Mouse (Mus musculus) adipocyte (in vitro differentiated cells): ENCODE measurements around the gene Pck2.

Experiments
- DNase-seq: peaks from one replicate; pipeline ENCODE4 v3.0.0-alpha.2; 2016; ENCODE audit warnings: low spot score

The Pck2 gene

DNA sequence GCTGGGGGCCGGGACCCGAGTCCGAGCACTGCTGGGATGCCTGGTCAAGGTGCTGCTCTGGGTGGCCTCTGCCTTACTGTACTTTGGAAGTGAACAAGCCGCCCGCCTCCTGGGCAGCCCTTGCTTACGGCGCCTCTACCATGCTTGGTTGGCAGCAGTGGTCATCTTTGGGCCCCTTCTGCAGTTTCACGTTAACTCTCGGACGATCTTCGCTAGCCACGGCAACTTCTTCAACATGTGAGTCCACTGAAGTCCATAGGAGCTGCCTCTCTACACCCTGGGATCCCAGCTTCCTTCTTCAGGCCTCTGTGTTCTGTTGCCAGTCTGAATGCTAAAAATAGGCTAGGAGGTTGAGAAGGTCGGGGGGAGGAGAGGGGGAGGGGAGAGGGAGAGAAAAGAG lies 35.6 kb downstream of the Pck2 start:
- no peak for DNase-seq

DNA sequence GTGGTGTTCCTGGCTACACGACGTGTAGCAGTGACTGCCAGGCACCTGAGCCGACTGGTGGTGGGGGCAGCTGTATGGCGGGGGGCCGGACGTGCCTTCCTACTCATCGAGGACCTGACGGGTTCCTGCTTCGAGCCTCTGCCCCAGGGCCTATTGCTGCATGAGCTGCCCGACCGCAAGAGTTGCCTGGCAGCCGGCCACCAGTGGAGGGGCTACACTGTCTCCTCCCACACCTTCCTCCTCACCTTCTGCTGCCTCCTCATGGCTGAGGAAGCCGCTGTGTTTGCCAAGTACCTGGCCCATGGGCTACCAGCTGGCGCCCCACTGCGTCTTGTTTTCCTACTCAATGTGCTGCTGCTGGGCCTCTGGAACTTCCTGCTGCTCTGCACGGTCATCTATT lies 36.3 kb downstream of the Pck2 start:
- no peak for DNase-seq

DNA sequence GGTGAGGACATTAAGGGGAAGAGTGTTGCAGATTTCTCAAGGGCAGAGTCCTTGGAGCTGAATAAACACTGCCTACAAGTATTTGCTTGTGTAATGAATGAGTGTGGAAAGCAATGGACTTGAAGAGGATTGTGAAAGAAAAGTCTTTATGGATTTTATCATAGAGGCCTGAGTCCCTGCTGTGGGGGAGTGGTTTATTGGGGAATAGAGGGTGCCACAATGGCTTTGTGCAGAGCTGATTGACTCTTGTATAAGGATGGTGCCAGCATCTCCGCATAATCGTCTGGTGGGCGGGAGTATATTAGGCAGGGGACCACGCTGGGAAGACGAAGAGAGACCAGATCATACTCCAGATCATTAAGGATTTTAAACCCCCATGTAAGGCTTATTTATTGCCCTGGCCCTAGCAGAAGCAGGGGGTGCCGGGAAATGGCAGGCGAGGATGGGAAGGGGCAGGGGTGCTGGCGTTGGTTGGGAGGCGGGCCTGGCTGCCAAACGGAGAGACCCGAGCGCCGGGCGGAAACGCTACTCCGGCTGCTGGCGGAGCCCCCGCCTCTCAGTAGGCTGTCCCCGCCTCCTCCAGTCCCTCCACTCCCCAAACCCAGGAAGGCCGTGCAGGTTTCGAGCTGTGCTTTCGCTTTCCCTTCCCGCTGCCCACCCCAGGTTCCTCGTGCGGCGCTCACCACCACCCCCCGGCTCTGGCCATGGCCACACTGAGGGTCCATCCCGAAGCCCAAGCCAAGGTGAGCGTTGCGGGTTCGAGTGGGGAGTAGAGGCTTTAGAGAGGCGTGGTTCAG lies 38.0 kb downstream of the Pck2 start, which contains the start of gene Psme1:
Gene Psme1 (plus strand): TSS at position 253 of the 797 bp plus-strand sequence.
- DNase-seq = peak; percentile 65

DNA sequence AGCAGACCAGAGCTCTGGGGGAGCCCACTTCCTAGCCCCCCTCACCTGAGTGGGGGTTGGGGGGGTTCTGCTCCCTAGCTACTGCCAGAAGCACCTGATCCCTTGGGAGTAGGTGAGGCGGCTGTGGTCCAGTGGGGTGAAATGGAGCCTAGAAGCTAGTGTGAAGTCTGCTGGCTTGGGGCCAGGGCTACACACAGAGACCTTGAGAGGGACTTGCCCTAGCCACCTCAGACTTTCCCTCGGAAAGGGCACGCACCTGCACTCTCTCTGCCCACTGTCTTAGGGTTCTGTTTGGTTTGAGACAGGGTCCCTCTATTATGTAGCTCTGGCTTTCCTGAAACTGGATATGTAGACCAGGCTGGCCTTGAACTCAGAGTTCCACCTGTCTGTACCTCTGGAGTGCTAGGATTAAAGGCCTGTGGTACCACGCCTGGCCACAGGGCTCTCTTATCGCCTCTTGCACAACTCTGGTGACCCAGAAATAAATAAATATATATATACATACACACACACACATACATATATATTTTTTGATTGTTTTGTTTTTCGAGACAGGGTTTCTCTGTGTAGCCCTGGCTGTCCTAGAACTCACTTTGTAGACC lies 38.7 kb downstream of the Pck2 start:
- peak; percentile 49 for DNase-seq

DNA sequence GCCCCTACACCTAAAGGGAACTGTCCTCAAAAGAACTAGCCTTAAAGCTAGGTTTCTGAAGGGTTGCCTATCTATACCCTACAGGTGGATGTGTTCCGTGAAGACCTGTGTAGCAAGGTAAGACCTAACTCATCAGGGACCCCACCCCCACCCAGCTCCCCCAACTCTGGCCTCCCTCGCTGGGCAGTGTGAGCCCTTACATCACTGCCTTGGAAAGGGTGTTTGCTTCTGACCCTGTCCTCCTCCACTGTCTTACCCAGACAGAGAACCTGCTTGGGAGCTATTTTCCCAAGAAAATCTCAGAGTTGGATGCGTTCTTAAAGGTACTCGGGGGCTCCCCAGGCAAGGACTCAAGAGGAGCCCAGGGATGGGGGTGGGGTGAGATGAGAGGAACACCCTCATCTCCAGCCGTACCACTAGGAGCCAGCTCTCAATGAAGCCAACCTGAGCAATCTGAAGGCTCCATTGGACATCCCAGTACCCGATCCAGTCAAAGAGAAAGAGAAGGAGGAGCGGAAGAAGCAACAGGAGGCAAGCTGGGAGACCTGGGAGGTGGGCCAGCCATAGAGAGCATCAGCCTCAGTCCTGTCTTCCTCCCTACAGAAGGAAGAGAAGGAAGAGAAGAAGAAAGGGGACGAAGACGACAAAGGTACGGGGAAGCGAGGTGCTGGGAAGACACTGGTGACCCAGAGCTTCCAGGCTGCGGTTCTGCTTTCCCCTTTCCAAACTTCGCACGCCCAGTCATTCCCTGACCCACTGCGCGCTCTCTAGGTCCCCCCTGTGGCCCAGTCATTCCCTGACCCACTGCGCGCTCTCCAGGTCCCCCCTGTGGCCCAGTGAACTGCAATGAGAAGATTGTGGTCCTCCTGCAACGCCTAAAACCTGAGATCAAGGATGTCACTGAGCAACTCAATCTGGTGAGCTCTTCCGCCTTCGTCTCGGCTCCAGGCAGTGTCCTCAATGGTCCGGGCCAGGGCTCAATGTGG lies 39.7 kb downstream of the Pck2 start:
- DNase-seq = no peak

DNA sequence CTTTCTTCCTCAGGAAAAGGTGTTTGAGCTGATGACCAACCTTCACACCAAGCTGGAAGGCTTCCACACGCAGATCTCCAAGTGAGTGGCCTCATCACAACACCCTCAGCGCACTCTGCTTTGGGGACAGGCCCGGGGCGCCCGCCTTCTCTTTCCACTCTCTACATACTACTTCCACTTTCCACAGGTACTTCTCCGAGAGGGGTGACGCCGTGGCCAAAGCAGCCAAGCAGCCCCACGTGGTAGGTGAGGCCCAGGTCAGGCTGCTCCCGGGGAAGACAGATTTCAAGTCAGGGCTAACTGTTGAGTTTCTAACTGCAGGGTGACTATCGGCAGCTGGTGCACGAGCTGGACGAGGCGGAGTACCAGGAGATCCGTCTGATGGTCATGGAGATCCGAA lies 40.7 kb downstream of the Pck2 start:
- no peak for DNase-seq

DNA sequence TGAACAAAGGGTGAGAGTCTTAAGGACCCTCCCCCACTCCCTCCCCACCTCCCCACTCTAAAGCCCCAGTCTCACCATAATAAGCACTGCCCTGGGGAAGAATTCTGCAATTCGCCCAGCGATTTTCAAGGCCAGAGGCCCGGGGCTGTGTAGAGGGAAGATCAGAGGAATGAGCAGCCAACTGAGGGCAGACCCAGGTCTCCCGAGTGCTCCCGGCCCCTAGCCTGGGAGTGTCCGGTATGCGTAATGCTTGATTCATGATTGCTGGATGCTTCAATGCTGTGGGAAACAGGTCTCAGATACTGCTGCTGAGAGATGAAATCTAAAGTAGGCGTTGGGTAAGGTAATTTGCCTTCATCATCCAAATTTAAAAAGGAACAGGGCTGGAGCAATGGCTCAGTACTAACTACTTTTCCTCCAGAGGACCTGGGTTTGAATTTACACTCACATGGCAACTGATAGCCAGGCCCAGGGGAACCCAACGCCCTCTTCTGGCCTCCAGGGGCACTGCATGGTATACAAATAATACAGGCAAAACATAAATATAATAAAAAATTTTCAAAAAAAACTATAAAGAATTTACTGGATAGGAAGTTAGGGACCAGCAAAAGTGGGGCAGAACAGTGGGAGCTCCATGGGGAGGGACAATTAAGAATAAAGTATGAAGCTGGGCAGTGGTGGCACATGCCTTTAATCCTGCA lies 42.1 kb downstream of the Pck2 start:
- no peak for DNase-seq

DNA sequence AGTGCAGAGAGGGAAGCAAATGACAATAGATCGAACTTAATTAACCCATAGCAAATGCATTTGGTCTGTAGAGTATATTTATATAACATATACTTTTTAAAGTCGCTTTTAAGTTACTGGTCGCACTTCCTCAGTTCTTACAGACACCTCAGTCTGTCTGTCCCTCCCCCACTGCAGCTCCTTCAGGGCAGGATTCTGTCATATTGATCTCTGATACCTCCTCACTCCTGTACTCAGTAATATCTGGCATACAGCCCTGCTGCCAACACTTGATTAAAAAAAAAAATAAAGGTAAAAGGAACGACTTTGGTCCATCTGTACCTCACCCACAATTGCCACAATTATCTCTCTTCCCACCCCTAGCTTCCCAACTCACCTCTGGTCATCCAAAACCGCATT lies 44.2 kb downstream of the Pck2 start:
- DNase-seq = no peak

DNA sequence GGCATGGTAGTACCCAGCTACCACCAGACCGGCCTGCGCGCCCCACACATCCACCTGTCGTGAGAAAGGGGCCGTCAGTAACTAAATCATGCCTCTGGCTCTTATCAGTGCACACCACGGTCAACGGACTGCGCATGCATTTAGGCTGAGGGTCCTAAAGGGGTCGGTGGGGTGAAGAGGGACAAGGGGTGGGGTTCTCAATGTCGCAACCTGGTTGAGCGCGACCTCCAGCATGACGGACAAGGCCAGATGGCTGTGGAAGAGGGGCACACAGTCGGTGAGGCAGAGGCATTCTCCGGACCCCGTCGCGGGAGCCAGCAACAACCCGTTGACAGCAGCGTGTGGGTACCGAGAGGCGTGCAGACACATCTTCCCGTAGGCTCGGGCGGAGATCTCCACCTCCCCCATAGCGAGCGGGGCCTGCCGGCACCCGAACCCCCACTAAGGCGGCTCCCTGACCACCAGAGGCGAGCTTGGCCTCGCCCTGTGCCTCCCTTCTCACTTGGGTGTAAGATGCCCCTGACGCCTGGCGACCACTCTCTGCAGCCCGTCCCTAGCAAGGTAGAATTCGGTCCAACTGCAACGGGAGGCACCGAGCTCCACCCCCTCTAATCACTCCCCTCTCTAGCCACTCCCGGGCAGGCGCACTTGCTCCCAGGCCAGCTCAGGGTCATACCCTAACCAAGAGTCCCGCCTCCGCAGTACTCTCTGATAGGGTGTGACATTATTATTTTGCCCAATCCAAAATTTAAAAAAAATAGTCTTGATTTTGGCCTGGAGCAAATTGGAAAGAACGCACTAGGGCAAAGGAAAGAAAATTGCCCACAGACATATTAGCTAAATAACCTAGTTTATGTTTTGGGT lies 44.9 kb downstream of the Pck2 start, which contains the start of gene Emc9:
Gene Emc9 (minus strand): TSS at position 601 of the 864 bp plus-strand sequence.
- peak; percentile 90 for DNase-seq

DNA sequence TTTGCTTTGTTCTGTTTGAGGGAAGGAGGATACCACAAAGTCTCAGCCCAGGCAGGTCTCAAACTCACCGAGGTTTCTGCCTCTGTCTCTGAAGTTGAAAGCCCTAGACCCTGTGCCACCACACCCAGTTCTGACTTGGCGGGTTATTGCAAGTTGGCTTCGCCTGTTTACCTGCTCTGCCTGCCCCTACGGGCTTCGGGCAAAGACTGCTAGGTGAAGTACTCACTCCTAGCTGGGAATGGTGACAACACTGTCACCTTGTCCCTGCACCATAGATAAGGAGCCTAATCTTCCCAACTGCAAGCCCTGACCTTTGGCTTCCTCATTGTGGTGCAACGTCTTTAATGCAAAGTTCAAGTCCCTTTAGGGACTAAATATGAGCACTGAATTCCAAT lies 45.5 kb downstream of the Pck2 start:
- DNase-seq = no peak

DNA sequence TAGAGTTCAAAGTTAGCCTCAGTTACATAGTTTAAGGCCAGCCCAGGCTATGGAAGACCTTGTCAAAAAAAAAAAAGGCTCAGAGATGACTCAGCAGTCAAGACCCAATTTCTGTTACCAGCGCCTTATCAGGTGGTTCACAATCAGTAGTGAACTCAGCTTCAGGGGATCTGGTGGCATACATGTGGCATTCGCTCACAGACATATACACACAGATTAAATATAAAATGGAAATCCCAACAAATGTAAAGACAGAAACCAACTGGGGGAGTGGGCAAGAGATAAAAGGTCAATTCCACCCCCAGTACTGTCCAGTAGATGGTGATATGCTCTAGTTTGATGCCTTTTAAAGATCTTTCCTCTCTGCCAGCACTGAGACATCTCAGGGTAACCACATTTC lies 46.1 kb downstream of the Pck2 start:
- no peak for DNase-seq

DNA sequence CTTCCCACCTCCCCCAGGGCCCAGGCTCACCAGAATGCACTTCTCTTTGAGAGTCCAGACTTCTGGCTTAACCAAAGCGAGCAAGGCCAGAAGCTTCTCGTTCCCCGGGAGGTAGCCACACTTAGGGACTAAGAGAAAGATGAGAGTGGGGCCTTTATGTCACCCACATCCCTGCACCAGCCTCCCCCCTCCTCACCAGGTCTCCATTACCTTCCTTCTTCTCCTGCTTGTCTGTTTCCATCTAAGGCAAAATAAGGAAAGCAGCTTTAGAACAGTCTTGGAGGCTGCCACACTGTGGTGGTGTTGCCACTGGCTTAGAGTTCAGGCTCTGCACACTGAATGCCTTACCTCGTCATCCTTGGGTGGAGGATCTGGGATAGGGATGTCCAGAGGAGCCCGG lies 49.2 kb downstream of the Pck2 start:
- no peak for DNase-seq

DNA sequence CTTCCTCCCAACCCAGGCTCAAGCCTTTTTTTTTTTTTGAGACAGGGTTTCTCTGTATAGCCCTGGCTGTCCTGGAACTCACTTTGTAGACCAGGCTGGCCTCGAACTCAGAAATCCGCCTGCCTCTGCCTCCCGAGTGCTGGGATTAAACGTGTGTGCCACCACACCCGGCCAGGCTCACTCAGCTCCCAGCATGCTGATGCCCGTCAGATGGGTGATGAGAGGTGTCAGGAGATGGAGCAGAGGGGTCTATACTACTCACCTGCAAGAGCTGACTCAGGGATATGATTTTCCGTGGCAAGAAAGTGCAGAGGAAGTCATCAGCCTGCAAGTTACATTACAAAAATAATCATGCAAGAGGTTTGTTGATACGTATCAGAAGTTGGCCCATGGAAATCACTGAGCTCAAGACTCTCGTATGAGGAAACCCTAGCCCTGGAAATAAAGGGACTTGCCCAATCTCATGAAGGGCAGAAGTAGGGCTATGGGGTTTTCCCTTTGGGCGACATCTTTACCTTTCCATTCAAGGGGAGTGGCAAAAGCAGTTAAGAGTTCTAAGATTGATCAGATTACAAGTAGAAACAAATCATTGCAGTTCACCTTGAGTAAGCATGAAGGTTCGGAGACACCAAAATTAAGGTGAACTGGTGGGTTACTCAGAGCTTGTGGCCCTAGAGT lies 49.8 kb downstream of the Pck2 start:
- DNase-seq = peak; percentile 33

DNA sequence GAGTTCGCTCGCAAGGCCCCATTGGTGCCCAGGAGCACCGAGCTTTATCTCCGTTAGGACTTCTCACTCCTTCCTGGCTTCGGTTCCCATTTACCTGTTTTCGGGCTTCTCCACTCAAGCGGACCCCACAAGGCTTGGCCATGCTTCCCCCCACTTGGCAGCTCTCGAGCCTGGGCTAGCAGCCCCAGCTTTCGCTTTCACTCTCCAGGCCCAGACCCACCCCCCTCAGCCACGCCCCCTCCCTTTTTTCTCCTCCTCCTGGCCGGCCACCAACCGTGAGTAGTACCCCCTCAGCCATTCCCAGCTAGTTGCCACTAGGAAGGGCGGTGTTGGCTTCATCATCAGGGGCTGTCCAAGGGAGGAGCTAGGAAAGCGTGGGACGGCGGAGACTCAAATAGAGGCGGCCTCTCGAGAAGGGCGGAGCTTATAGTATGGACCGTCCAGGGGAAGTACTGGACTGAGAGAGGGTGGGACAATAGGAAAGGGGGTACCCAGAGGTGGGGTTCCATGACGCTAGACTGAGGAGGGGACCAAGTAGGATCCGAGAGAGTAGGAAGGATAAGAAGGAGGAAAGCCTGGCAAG lies 50.8 kb downstream of the Pck2 start, which contains the start of gene Psme2:
Gene Psme2 (minus strand): TSS at position 366 of the 583 bp plus-strand sequence.
- DNase-seq = peak; percentile 97

DNA sequence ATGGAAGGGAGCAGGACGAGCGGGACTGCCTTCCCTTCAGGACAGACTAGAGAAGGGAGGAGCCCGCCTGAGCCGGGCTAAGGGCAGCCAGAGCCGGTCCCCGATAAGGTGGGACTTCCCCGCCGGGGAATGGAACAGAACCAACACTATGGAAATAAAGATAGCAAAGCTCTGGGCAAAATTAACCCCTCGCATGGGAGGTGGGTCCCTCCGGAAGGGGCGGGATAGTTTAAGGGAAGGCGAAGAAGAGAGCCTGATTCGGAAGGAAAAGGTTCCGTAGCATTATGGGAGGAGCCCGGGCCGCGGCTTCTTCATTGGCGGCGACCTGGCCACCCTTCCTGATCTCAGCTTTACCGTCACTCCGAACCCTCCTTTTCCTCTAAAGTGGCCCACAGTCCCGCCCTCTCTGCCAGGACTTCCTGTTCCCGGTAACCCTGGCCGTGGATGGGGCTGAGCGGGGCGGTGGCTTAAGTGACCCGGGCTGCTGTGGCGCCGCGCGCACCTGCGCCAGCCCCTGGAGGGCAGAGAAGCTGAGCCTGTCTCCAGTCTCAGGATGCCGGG lies 51.3 kb downstream of the Pck2 start, which contains the start of gene Rnf31:
Gene Rnf31 (plus strand): TSS at position 378 of the 561 bp plus-strand sequence.
- peak; percentile 93 for DNase-seq

DNA sequence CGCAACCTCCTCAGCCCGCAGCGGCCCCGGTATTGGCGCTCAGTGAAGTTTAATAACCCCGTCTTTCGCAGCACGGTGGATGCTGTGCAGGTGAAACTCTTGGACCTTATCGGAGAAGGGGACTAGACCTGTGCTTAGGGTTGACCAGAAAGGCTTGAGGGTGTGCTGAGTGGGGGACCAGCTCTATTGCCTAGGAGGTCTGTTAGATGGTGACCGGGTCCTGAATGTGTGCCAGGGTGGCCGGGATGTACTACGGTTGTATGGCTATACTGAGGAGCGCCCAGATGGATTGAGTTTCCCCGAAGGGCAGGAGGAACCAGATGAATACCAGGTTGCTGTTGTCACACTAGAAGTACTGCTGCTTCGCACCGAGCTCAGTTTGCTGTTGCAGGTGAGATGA lies 52.2 kb downstream of the Pck2 start:
- DNase-seq = no peak

DNA sequence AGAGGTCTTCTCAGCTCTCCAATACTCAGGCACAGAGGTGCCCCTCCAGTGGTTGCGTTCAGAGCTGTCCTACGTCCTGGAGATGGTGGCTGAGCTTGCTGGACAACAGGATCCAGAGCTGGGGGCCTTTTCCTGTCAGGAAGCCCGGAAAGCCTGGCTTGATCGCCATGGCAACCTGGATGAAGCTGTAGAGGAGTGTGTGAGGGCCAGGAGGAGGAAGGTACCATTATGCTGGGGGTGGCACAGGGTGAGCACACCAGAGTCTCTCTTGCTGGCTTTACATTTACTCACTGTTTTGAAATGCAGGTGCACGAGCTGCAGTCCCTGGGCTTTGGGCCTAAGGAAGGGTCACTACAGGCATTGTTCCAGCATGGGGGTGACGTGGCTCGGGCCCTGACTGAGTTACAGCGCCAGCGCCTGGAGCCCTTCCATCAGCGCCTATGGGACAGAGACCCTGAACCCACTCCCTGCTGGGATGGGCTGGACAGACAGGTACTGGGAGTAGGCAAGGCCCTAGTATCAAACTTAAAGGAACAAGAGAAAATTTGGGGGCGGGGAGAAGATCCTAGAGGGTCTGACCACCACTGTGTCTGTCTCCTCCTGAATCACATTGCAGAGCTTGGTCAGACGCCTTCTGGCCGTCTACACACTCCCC lies 56.1 kb downstream of the Pck2 start:
- DNase-seq = no peak

DNA sequence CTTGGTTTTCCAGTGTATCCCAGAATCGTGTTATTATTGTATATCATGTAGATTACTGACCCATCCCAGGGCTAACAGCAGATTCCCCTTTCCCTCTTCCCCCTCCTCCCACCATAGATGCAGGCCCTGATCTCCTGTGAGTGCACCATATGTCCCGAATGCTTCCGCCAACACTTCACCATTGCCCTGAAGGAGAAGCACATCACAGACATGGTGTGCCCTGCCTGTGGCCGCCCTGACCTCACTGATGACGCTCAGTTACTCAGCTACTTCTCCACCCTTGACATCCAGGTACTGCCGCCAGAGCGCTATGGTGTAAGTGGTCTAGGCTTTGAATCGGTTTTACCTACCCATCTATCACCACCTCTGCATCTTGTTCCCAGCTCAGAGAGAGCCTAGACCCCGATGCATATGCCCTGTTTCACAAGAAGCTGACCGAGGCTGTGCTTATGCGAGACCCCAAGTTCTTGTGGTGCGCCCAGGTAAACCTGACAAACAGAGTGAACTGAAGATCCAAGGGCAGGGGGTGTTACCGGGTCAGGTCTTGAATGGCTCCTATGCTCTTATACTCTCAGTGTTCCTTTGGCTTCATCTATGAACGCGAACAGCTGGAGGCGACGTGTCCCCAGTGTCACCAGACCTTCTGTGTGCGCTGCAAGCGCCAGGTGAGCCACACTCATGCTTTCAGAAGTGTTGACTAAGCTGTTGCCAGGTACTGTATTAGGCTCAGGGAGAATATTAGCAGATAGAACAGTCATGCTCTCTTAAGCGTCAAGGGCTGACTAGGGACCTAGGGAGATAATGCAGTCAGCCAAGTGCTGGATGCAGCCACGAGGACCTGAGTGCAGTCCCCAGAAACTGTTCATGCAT lies 58.7 kb downstream of the Pck2 start:
- DNase-seq = no peak
